Mouse (Mus musculus): ENCODE measurements at regions not wholly inside any gene's neighbourhood (a gene's known extent, or its start where the extent isn't known, plus 50 kb on each side); places are given as distances from the start of the nearest gene placed in this dataset.

DNA sequence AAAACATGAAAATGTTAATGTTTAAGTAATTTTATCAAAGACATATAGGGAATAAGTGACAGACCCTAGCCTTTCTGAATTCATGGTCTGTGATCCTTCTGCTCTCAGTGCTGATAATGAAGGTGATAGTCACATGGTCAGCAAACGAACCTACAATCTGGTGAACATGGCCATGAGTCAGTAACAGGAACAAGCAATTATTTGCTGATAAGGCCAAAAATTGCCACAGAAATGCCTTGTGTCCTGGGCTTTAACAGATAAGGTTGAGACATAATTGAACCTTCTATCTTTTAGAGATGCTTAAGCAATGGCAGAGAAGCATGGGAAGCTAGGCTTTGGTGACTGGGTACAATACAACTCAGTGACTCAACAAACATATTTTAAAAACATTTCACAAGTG is 69.2 kb upstream of the Rgs1 start:
- no peak for DNase-seq
- intact Hi-C loops (cut with DNase I), result no loop called here

DNA sequence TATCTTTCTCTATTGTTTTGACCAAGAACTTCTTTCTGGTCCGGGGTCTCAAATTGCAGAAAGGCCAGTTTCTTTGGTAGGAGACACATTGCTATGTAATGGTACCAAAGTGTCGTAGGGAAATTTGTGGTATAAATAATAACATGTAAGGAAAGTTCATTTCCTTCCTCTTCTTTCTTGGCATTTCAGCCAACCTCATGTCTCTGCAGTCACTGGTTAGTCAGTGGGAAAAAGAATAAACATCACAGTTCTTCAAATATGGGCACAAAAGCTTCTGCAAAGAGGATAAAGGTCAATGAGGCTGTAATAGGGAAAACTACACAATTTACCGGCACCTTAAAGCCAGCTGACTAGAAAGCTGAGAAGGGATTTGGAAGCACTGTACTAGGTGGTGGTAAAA is 68.5 kb upstream of the Rgs1 start:
- DNase-seq, result no peak
- intact Hi-C loops (cut with DNase I), result no loop called here

DNA sequence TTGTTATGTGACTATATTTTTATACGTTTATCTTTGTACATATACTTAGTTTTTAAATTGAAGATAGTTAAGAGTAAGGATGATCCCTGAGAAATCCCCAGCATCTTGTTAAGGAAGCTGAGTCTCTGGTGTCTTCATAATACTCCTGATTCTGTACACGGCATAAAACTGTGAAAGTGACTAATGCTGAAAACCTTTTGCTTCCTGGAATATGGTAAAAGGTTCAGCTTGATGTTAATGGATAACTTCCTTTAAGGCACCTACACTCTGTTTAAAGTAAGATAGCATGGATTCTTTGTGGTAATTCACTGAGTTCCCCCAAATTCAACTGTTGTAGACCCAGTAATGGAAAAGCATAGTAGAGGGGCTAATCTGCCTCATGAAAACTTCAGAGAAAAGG is 67.2 kb upstream of the Rgs1 start:
- no peak for DNase-seq
- intact Hi-C loops (cut with DNase I), result no loop called here

DNA sequence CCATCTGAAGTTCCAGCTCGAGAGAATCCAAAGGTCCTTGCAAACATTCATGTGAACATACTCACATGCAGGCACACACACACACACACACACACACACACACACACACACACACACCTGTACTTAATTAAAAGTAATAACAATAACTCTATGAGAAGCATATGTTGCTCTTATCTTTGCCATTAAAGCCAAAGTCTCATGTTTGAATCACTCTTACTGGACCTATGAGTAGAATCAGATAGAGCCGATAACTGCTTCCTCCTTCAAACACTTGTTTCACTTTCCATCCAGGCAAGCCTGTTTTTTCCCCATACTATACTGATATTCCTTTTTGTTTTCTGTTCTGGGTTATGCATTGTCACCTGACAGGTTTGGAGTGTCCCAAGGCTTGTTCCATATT is 65.3 kb upstream of the Rgs1 start:
- intact Hi-C loops (cut with DNase I), result no loop called here
- DNase-seq, result no peak

DNA sequence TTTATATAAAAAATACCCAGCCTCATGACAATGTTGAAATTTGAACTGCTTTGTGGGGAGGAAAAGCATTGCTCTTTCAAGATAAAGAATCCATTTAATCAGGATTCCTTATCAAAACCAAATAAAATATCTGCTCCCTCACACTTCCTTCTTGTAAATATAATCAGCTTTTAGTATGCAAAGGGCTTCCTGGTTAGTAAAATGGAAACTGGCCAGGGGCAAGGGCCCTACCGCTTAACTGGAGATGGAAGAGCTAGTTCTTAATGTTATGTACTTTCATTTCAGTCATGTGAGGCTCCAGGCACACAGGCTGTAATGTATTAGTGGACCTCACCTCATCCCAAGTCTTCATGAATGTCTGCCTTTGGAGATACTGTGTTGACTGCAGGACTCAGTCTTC is 64.3 kb upstream of the Rgs1 start:
- DNase-seq, result no peak
- intact Hi-C loops (cut with DNase I), result no loop called here

DNA sequence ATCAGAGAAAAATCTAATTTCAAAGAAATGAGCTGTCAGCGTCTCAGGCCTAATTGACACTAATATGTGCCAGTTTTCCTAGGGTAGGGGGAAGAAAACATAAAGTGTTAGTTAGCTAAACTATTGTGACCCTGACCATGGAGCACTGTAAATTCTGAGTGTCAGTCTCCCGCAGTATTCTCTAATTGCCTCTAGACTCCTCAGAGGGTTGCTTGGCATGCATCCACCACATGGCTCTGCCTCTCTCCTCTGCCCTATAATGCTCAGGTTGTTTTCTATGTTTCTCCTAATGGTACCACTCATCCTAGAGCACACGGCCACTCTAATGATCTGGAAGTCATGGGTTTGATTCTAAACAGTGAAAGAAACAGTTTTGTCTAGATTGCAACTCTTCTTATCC is 60.9 kb upstream of the Rgs1 start:
- intact Hi-C loops (cut with DNase I), result loop anchor here (2.0 kb wide), 1 partner anchor 27 kb away; no protein-coding TSS in a partner anchor
- no peak for DNase-seq

DNA sequence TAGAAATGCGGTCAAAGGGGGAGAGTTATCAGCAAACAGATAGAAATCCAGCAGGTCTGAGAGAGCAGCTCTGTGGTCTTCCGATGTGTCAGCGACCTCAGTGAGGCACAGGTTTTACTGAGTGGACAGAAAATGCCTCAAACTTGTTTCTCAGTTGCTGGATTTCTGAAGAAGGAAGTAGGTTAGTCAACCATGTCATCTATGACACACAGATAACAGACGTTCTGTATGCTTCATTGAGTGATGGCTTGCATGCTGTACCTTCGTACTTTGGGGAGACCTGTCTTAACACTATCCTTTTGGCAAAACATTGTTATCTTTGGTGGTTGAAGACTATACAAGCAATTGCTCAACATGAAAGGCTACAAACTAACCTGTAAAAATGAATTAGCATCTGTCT is 59.3 kb upstream of the Rgs1 start:
- intact Hi-C loops (cut with DNase I), result no loop called here
- DNase-seq, result no peak

DNA sequence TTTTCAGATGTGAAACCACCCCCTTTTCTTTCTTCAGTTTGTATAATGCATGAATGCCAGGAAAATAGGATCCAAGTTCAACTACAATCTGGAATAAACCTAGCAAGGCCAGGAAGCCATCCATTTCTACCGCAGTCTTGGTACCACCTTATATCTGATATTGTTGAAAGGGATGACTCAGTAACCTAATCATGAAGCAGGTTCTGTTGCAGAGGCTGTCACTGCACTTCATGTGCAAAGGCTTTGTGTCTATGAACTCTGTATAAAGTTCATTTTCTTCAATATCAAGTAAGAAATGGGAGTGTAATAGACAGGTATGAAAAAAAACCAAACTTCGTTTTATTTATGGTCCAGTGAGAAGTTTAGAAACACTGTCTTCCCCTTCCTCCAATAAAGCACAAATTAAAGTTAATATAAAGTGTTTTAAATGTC is 58.8 kb upstream of the Rgs1 start:
- DNase-seq, result no peak
- intact Hi-C loops (cut with DNase I), result no loop called here

DNA sequence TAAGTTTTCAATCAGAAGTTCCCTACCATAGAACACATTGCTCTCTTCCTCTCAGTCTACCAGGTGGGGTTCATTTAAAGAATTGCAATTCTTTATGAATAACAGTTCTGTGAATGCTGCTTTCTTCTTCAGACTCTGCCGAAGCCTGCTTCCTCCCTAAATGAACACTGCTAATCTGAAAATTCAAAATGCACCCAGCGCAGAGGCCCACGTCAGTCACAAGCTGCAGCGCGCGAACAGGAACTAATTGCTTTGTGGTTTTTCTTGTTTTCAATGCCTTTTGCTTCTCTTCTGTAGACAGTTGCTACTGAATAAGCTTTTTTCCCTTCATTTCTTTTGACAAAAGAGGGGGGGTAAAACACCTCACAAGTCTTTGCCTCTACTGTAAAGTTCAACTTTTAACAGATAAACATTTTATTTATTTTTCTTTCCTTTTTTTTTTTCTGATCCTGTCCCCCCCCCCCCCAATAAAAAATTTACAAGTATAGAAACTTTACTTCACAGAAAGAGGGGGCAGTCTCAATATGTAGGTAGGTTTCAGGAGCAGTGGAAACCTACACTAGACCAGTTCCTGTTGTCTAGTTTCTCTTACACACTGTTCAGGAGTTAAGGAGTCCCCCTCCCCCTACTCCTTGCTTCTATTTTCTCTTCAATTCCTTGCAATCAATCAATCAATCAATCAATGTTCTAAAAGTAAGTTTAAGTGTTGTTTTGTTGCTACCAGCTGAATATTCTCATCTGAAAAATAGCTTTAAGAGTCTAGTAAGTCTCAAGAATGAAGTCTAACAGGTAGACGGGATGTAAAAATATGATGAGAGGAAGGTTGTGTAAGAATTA is 58.2 kb upstream of the Rgs1 start:
- intact Hi-C loops (cut with DNase I), result no loop called here
- no peak for DNase-seq

DNA sequence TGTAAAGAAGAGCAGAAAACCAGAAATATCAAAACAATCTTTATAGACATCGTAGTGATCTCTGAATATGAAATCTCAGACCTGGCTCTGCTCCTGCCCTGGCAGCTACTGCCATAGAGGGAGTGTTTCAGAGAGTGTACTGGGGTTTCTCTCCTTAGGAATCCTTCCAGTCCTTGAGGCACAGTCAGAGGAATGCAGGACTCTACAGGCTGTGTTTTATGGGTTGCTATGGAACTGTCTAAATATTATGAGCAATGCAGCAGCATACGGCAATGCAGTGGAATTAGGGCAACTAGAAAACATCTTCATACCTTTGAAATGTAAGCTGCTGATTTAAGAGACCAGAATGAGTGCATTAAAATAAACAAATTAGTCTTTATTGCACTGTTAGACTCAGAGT is 57.2 kb upstream of the Rgs1 start:
- DNase-seq, result no peak
- intact Hi-C loops (cut with DNase I), result no loop called here

DNA sequence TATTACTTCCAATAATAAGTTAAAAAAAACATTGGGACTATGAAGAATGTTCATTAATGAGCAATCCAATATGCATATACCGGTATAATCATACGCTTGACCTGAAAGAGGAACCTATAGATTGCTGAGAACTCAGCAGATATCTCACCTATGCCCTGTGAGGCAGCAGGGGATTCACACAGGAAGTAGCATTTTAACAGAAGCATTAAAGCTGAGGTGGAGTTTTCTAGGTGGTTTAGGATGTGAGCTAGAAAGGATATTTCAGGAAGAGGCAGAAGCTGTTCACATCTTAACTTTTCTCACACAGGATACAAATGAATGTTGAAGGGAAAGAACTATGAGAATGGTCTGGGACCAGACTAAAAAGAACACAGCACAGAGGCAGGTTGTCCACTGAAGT is 51.6 kb upstream of the Rgs1 start:
- no peak for DNase-seq
- intact Hi-C loops (cut with DNase I), result no loop called here
